Mouse (Mus musculus) cerebral cortex, adult 2 months (tissue): Measurements from ENCODE around the gene Ypel4.

ENCODE experiments used
- WGBS: fragments of 180-500 bp; shearing (Covaris S2); methylation state at CpG from one replicate; pipeline ENCODE4 v1.1.7; 2018; 5-methylcytosine and 5-hydroxymethylcytosine counted together

Ypel4 gene

DNA sequence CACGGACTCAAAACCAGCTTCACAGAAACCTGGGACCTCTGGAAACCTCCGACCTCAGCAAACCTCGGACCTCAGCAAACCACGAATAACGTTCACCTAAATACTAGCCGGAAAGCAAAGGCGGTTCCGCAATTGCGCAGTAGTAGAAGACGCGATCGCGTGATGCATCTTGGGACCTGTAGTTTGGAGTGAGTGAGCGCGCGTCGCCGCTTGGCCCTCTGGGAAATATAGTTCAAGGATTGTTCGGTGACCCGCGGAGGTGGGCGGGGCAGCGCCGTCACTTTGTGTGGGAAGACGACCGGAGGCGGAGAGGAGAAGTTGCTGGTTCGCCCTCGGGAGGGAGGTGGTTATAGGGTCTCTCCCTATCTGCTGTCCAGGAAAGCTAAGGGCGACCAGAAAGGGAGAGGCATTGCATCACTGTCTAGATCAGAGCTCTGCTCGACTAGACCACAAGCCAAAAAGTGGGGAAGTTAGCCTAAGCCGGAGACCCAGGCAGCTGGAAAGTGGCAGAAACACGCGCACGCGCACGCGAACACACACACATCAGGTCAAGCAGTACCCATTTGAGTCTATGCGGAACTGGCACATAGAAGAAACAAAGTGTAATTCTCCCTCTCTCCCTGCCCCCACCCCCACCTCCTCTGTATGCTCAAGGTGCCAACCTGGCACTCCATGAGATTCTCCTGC, 6.5 kb upstream of the Ypel4 start, which contains the start of gene Clp1:
Gene Clp1, minus strand, starts transcription at position 179 of the 687 bp plus-strand sequence.
- WGBS = under 1% methylated on average over 39 of the region's 39 CpGs

- WGBS = 87% methylated on average over 5 of the region's 5 CpGs
Measured at GRCm38 (mm10) chr2:84728191-84728590, 5.7 kb upstream of the Ypel4 start.

DNA sequence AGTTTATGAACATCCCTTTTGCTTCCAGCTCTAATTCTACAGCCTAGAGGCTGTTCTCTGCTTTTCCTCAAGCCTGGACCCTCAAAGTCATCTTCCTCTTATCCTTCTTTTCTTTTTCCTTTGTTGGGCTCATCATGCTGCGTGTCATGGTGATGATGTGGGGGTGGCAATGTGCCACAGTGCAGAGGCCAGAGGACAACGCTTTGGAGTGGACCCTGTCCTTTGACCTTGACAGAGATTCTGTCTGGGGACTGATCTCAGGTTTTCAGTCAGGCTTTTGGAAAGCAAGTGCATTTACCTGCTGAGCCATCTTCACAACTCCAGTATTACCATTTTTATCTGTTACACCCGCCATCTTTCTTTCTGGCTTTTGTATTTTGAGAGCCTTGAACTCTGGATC, 2.7 kb upstream of the Ypel4 start:
- WGBS = 86% methylated on average over 3 of the region's 3 CpGs

- 71% methylated on average over 1 of the region's 1 CpGs for WGBS
Measured at GRCm38 (mm10) chr2:84732394-84732793, 1.5 kb upstream of the Ypel4 start.

- under 1% methylated on average over 11 of the region's 11 CpGs for whole genome bisulfite sequencing
Measured at GRCm38 (mm10) chr2:84734351-84734864, 550 bp downstream of the Ypel4 start.

DNA sequence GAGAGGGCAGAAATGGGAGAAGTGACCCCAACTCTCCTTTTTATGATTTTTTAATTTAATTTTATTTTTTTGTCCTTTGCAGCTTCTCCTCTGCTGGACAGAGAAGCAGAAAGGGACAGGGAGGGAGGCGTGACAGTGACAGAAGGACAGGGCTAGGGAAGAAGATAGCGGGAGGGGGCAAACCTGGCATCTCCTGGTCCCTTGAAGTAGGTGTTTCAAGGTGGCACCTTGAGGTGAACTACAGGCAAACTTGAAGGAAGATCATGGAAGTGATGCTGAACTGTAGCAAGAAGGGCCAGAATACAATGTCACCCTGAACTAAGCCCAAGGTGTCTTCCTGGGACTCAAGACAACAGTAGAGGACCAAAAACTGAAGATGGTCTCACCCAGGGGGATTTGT, 1.1 kb downstream of the Ypel4 start:
- 9% methylated on average over 2 of the region's 2 CpGs for WGBS

GRCm38 (mm10) chr2:84735346-84735920, 1.6 kb downstream of the Ypel4 start:
- WGBS = 23% methylated on average over 7 of the region's 7 CpGs

DNA sequence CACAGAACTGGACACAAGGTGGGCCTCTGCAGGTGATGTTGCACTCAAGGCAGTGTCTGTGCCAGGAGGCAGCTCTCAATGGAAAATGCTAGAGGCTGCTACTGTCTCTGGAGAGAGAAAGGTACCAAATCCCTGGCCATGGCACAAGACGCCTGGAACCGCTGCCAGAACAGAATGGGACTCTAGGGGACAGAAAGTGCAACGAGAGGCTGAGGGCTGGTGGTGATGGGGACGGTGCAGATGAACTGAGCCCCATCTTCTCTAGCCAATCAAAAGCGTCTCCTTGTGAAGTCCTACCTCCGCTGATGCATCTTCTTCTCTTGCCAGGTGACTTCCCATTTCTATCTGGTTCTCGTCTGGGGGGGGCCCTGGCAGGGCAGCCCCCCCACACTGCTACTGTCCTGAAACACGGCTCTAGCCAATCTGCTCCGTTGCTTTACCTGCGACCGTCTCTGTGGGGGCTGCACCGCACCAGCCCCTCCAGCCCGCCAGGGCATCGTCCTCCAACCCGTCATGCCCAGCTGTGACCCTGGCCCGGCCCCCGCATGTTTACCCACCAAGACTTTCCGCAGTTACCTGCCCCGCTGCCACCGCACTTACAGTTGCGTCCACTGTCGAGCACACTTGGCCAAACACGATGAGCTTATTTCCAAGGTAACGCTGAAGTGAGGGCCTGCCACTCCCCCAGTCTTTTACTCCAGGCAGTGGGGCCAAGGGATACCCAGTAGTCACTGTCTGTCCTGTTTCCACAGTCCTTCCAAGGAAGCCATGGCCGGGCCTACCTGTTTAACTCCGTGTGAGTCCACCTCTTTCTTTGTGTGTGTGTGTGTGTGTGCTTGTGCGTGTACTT, 2.7 kb downstream of the Ypel4 start:
- WGBS = 25% methylated on average over 27 of the region's 27 CpGs

- WGBS = 30% methylated on average over 8 of the region's 8 CpGs
Measured at GRCm38 (mm10) chr2:84737451-84737925, 3.6 kb downstream of the Ypel4 start.

DNA sequence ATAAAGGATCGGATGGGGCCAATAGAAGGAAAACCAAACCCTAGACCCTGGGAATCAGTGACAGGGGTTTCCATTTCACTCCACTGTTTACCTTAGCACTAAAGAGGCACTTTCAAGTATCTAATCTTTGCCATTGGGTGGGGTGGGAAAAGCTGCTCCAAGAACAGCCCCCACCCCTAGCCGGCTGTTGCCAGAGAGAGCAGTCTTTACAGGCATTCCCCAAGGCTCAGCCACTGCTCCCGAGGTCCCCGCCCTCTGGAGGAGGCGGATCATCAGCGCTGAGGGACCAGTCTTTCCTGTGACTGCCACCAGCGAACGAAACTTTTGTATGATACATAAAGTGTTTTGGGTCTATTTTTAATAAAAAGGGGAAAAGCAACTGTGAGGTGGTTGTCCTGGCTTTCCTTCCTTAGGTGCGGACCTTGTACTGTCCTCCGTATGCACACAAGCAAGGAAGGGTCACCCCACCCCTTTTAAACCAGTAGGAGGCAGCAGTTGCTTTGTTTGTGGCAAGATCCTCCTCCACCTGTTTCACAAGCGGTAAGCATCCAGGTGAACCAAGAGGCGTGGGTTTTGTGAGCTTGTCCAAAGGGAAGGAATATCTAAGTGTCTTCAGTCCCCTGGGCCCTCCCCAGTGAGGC, 4.5 kb downstream of the Ypel4 start:
- WGBS = 35% methylated on average over 12 of the region's 12 CpGs

DNA sequence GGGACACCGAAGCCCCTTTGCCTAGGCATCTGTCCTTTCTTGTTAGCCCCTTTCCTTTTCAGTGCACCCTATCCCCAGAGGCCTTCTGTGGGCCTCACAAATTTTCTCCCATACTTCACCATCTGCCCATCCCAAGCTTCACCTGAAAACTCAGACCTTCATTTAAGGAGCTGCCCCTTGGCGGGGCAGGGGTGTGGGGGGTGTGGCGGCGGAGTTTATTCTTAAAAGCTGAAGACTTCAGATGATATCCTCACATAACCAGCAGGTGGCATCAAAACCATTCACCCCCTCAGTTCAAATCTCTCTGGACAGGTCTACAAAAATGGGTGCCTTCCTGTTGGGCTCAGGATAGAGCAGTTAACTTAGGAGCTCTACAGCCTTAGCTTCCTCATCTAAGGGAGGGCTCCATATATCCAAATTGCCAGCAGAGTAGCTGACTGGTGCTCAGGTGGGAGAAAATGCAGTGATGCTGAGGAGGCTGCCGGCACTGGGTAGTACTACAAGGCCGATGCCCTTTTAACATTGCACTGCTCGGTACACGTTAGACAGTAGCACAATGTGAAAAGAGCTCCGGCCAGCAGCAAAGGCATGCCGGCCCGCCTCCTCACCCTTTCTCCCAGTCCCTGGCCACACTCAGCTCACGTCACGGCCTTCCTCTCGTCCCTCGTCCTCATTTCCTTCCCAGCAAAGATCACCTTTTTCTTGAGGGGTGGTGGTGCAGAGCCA, 6.9 kb downstream of the Ypel4 start:
- WGBS = 69% methylated on average over 15 of the region's 15 CpGs

GRCm38 (mm10) chr2:84741841-84742450, 8.1 kb downstream of the Ypel4 start:
- 43% methylated on average over 5 of the region's 5 CpGs for WGBS

GRCm38 (mm10) chr2:84742451-84743283, 8.8 kb downstream of the Ypel4 start:
- 4% methylated on average over 26 of the region's 26 CpGs for WGBS

DNA sequence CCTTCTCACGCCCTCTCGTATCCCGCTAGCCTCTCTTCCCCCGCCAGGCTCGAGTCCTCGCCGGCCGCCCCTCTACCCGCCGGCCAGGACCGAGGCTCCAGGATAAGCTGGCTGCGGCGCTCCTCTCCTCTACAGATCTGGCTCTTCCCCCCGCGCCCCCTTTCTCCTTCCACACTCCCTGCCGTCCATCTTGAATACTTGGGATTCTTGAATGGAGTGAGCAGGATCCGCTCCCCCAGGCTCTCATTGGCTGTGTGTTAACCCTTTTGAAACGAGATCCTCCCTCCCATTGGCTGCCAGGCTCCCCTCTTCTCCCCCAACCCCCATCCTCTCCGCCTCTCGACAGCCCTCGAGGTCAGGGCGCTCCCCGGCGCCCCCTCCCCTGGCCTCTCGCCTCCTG, 9.7 kb downstream of the Ypel4 start, which contains the start of gene Gm19426:
Gene Gm19426, minus strand, starts transcription at position 95 of the 400 bp plus-strand sequence.
- 2% methylated on average over 25 of the region's 25 CpGs for WGBS

GRCm38 (mm10) chr2:84744126-84744525, 10.3 kb downstream of the Ypel4 start:
- 12% methylated on average over 10 of the region's 10 CpGs for WGBS

DNA sequence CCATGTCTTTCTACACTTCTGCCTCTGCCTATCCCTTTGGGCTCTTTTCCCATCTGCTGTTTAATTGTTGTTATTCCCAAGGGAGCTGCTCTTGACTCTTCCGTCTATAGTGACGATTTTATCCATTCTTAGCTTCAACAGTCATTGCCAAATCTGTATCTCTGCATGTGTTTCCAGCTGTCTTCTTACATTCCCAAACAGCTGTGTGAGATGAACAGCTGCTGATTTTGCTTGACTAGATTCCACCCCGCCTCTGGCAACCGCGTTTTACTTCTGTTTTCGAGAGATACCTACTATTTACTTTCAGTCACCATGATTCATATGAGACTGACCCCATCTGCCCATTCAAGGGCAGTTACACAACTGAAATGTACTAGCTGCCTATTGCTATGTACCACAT, 16.3 kb downstream of the Ypel4 start:
- 71% methylated on average over 6 of the region's 6 CpGs for WGBS

GRCm38 (mm10) chr2:84756245-84756644, 22.4 kb downstream of the Ypel4 start:
- WGBS = 89% methylated on average over 5 of the region's 5 CpGs

GRCm38 (mm10) chr2:84757026-84757682, 23.3 kb downstream of the Ypel4 start:
- 74% methylated on average over 7 of the region's 7 CpGs for WGBS

DNA sequence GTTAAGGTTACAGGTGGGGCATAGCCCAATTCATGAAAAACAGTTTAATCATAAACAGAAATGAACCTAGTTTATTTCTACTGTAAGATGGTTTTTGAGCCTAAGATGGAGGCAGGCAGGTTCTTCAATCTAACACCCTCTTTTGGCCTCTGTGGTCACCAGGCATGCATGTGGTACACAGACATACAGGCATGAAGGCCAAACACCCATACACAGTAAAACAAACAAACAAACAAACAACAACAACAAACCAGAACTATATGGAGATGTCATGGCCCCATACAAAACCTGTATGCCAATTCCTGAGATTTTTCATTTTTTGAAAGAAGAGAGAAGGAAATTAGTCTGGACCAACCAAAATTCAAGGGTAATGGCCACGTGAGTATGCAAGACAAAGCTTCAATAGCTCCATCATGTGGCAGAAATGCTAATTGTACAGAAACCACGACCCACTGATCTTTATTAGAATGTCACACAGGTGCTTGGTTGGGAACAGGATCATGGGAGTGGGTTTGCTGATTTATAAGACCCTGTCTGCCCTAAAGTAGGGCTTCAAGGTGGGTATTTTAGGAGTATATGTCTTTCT, 24.8 kb downstream of the Ypel4 start:
- WGBS = 7% methylated on average over 2 of the region's 2 CpGs
